Mouse (Mus musculus) bone marrow macrophage, adult 2 months (primary cell): ENCODE measurements at regions not wholly inside any gene's neighbourhood (a gene's known extent, or its start where the extent isn't known, plus 50 kb on each side); places are given as distances from the start of the nearest gene placed in this dataset.

Experiments
- CTCF ChIP-seq: IDR thresholded peaks from 2 replicates; pipeline ENCODE4 v1.5.1; 2012; ENCODE audit warnings: low read depth, mild to moderate bottlenecking, low read length, moderate library complexity
- POLR2A ChIP-seq: IDR thresholded peaks from 2 replicates; pipeline ENCODE4 v1.6.1; 2012; ENCODE audit warnings: mild to moderate bottlenecking, low read depth, low read length, borderline replicate concordance

DNA sequence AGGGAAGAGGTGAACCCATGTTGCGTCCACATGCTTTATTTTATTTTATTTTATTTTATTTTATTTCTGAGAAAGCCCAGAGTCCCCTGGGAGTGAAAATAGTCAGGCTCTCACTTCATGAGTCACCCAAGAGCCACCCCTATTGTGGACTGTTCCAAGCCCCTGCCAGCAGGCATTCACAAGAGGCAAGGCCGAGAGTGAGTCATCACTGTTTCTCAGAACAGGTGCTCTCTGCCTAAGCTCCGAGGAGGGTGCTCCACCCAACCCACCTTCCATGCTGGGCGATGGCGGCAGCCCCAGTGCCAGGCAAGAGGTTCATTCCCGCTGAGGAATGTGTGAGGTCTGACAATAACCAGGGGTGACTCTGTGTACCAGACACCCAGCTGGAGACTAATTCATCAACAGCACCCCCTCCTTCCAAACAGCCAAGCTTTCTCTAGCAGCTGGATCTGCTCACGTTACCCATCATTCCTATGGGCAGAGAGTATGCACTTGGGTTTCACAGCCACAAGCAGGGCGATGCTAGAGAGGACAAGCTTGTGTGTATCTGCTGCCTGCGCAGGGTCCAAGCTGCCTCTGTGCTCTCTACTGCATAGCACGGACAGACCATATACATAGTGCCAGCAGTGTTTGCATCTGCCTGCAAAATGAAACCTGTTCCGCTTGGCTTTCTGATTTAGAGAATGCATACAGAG lies 122.8 kb downstream of the Zfp706 start:
- TF ChIP-seq POLR2A (no peak), CTCF (no peak)
